In the genomic region with DNA sequence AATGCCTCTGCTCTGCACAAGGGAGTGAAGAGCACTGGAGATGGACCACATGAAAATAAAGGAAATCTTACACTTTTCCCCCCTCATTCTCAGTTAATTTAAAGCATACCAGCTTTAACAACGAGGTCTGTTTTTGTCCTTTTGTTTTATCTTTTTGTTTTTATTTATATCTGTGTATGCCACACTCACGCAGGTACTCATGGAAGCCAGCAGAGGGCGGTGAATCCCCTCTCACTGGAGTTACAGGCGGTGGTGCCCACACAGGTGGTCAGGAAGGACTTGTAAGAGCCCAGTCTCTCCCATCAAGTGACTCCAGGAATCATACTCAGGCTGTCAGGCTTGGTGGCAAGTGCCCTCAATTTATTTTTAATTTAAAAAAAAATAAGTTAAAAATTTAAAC, we compare ENCODE assay signal across 15 mouse cellular contexts. TPM values are rescaled to one million over a fixed set of nuclear protein-coding genes. Genes with fewer than 3 reads are reported as not detected.
DNase-seq lines count a peak whose midpoint lies in the region; TF ChIP-seq lines count a peak whose summit lies in the region.
"Had no signal": no experiment of that assay in that cellular context is flagged by ENCODE, and none has a peak within 500 bp of the region (broad histone marks: within the 10 kb centered on the region; RNA-seq: fewer than 3 reads in every experiment).

No protein-coding gene starts in this region.

- H3K4me1 ChIP-seq in heart, adult 2 months (ENCODE audit: control insufficient read depth, insufficient read depth, low read length): no peaks in the 10 kb centered on the region
- no peaks in the 10 kb centered on the region; the same call in 1 of the 2 replicates for H3K4me1 ChIP-seq in lung, adult 2 months (ENCODE audit: control insufficient read depth, insufficient read depth, low read length)
- no peaks in the 10 kb centered on the region for H3K4me1 ChIP-seq in ES-Bruce4 (ENCODE audit: control insufficient read depth, insufficient read depth, low read length)
- H3K4me1 ChIP-seq in cortical plate, adult 2 months (ENCODE audit: control insufficient read depth, insufficient read depth, low read length): no peaks in the 10 kb centered on the region

- no peak for TF ChIP-seq POLR2A in heart, adult 2 months (IDR thresholded peaks at IDR 0.05; ENCODE audit: insufficient read depth, low read depth, low read length)
- TF ChIP-seq POLR2A in lung, adult 2 months (IDR thresholded peaks at IDR 0.05; ENCODE audit: borderline replicate concordance, extremely low read depth, low read depth, low read length): no peak
- TF ChIP-seq POLR2A in ES-Bruce4 (IDR thresholded peaks at IDR 0.05; ENCODE audit: insufficient read depth, low read length): no peak
- no peak for TF ChIP-seq POLR2A in cortical plate, adult 2 months (IDR thresholded peaks at IDR 0.05; ENCODE audit: extremely low read depth, insufficient read depth, low read length)

- H3K9ac ChIP-seq in heart, adult 2 months (ENCODE audit: low read depth, low read length): no peak overlapping the region
- no peak overlapping the region for H3K9ac ChIP-seq in ES-Bruce4 (ENCODE audit: low read depth, poor library complexity, severe bottlenecking)
- H3K9ac ChIP-seq: hindbrain, embryonic 15.5 days; lung, embryonic 15.5 days had no signal

- intact Hi-C loops in heart, adult 2 months (cut with DNase I): no loop called here
- intact Hi-C loops in heart, postnatal 14 days (cut with DNase I): no loop called here

- H3K9me3 ChIP-seq in ES-Bruce4 (replicated peaks; ENCODE audit: control insufficient read depth, insufficient read depth, low read length, poor library complexity, severe bottlenecking): no peaks in the 10 kb centered on the region
- H3K9me3 ChIP-seq: hindbrain, embryonic 15.5 days; lung, embryonic 15.5 days had no signal

- no peak for DNase-seq in heart, adult 2 months
- no peak for DNase-seq in heart, postnatal 14 days
- no peak for DNase-seq in lung, adult 2 months
- no peak for DNase-seq in lung, postnatal 4 days
- no peak for DNase-seq in frontal cortex, adult 2 months (ENCODE audit: extremely low spot score in 1 of 2, low spot score in 1 of 2)
- DNase-seq in heart, adult 9 months (ENCODE audit: low spot score in 2 of 2): no peak
- DNase-seq: cerebellum, adult 18-20 months; left cerebral cortex, postnatal 4 days had no signal

- H3K4me3 ChIP-seq in heart, adult 2 months: no peak overlapping the region
- no peak overlapping the region for H3K4me3 ChIP-seq in lung, adult 2 months (replicated peaks; ENCODE audit: extremely low read depth, low read depth, low read length)
- H3K4me3 ChIP-seq in ES-Bruce4 (ENCODE audit: low read depth, low read length): no peak overlapping the region
- H3K4me3 ChIP-seq in cortical plate, adult 2 months (ENCODE audit: insufficient read depth, low read length): no peak overlapping the region
- H3K4me3 ChIP-seq: hindbrain, embryonic 15.5 days; lung, embryonic 15.5 days had no signal

- TF ChIP-seq CTCF in heart, adult 2 months (IDR thresholded peaks at IDR 0.05): peak; percentile 34
- peak; percentile 41 for TF ChIP-seq CTCF in lung, adult 2 months (IDR thresholded peaks at IDR 0.05; ENCODE audit: insufficient read depth, low read length)
- peak; percentile 76 for TF ChIP-seq CTCF in ES-Bruce4 (IDR thresholded peaks at IDR 0.05; ENCODE audit: low read depth, low read length)
- TF ChIP-seq CTCF in cortical plate, adult 2 months (IDR thresholded peaks at IDR 0.05; ENCODE audit: extremely low read depth, insufficient read depth, low read length): 0 out of 2 replicates have a peak, but pooled peaks have one; percentile 6

- WGBS in heart, adult 2 months: 70% methylated on average over 4 of the region's 4 CpGs
- WGBS in lung, adult 2 months: 76% methylated on average over 4 of the region's 4 CpGs

- no peaks in the 10 kb centered on the region for H3K36me3 ChIP-seq in heart, adult 2 months (ENCODE audit: control insufficient read depth, insufficient read depth, low read length)
- no peaks in the 10 kb centered on the region for H3K36me3 ChIP-seq in ES-Bruce4 (ENCODE audit: control insufficient read depth, insufficient read depth, low read length, poor library complexity, severe bottlenecking)
- H3K36me3 ChIP-seq: hindbrain, embryonic 15.5 days; lung, embryonic 15.5 days had no signal

- H3K27ac ChIP-seq in heart, adult 2 months: no peak overlapping the region
- no peak overlapping the region for H3K27ac ChIP-seq in ES-Bruce4 (ENCODE audit: insufficient read depth, low read length)
- no peak overlapping the region for H3K27ac ChIP-seq in cortical plate, adult 2 months (ENCODE audit: insufficient read depth, low read length)
- H3K27ac ChIP-seq: hindbrain, embryonic 15.5 days; lung, embryonic 15.5 days had no signal

- H3K79me2 ChIP-seq in heart, adult 2 months (replicated peaks; ENCODE audit: control insufficient read depth, insufficient read depth, low read length): no peaks in the 10 kb centered on the region

- TF ChIP-seq EP300 in heart, adult 2 months (IDR thresholded peaks at IDR 0.05; ENCODE audit: insufficient read depth, low read depth, low read length): no peak
- no peak for TF ChIP-seq EP300 in ES-Bruce4 (IDR thresholded peaks at IDR 0.05; ENCODE audit: insufficient read depth, low read depth, low read length)

- no peaks in the 10 kb centered on the region for H3K27me3 ChIP-seq in heart, adult 2 months (ENCODE audit: control insufficient read depth, insufficient read depth, low read length)
- no peaks in the 10 kb centered on the region for H3K27me3 ChIP-seq in ES-Bruce4 (ENCODE audit: control insufficient read depth, insufficient read depth, low read length, poor library complexity, severe bottlenecking)
- H3K27me3 ChIP-seq: hindbrain, embryonic 15.5 days; lung, embryonic 15.5 days had no signal

RNA-seq across cellular contexts. Expression of a gene that starts 27.3 kb away (rescaled TPM):
- total RNA-seq in heart, adult 2 months (2021): not detected
- not detected in 2 replicates for polyA plus RNA-seq in heart, adult 2 months (2012; rRNA removed)
- not detected for total RNA-seq in heart, postnatal 14 days (2021)
- 0.18 TPM in 1 of 2 replicates, not detected in the other for polyA plus RNA-seq in lung, adult 2 months (2012; rRNA removed)
- not detected in 2 replicates for polyA plus RNA-seq in ES-Bruce4 (2011; ENCODE audit: insufficient read depth, insufficient read length, low read depth, missing spikeins)
- 0.26 and 0.56 TPM in 2 replicates for polyA plus RNA-seq in cortical plate, adult 2 months (2012; rRNA removed)
- polyA plus RNA-seq in frontal cortex, adult 2 months (2012; rRNA removed): 1.4 TPM in 2 replicates
- total RNA-seq: layer of hippocampus, postnatal 14 days had no signal
- polyA plus RNA-seq: gonadal fat pad, adult 2 months; midbrain, embryonic 11.5 days had no signal

Comparison
In these comparisons a context has a peak if more than half of its experiments do, and no peak if none do; other contexts are left out.
1. CTCF ChIP-seq: peak in every context shown above with its lines; median percentile 76 in ES-Bruce4; 41 in lung, adult 2 months; 34 in heart, adult 2 months; 6 in cortical plate, adult 2 months.